Mouse (Mus musculus): ENCODE results near the gene Clec1b. TPM values are rescaled to one million over a fixed set of nuclear protein-coding genes. Genes with fewer than 3 reads are reported as not detected.

The Clec1b gene
- under 1 TPM in 1 of 2 experiments, not detected in 1; 0.56 TPM for polyA plus RNA-seq (2017; shearing (Covaris generic))

GRCm38 (mm10) chr6:129396997-129397396 lies at the start of gene Clec1b:
Gene Clec1b, plus strand, starts transcription at chr6:129397297.
- no peak for ATAC-seq

GRCm38 (mm10) chr6:129349524-129350352 lies 47.4 kb upstream of the Clec1b start:
- ATAC-seq, result no peak

- no peak for ATAC-seq
Observed at GRCm38 (mm10) chr6:129351091-129351490, 46.0 kb upstream of the Clec1b start.

- no peak for ATAC-seq
Observed at GRCm38 (mm10) chr6:129355774-129356173, 41.3 kb upstream of the Clec1b start.

GRCm38 (mm10) chr6:129356430-129356829 lies 40.7 kb upstream of the Clec1b start:
- no peak for ATAC-seq

GRCm38 (mm10) chr6:129359515-129359914 lies 37.6 kb upstream of the Clec1b start:
- no peak for ATAC-seq

GRCm38 (mm10) chr6:129363942-129364341 lies 33.2 kb upstream of the Clec1b start:
- no peak for ATAC-seq

GRCm38 (mm10) chr6:129365959-129366359 lies 31.1 kb upstream of the Clec1b start:
- peak; percentile 80 for ATAC-seq

- ATAC-seq, result no peak
Observed at GRCm38 (mm10) chr6:129369374-129370132, 27.5 kb upstream of the Clec1b start.

- no peak for ATAC-seq
Observed at GRCm38 (mm10) chr6:129374937-129375471, 22.1 kb upstream of the Clec1b start.

GRCm38 (mm10) chr6:129380454-129380853 lies 16.6 kb upstream of the Clec1b start:
- ATAC-seq, result no peak

- no peak for ATAC-seq
Observed at GRCm38 (mm10) chr6:129381736-129382135, 15.4 kb upstream of the Clec1b start.

- no peak for ATAC-seq
Observed at GRCm38 (mm10) chr6:129383466-129383865, 13.6 kb upstream of the Clec1b start.

GRCm38 (mm10) chr6:129385000-129385399 lies 12.1 kb upstream of the Clec1b start:
- ATAC-seq, result no peak

GRCm38 (mm10) chr6:129385774-129386173 lies 11.3 kb upstream of the Clec1b start, which contains the start of gene Clec12b:
Gene Clec12b, minus strand, starts transcription at chr6:129385874.
- ATAC-seq, result no peak

GRCm38 (mm10) chr6:129393087-129393720 lies 3.9 kb upstream of the Clec1b start:
- ATAC-seq, result no peak

GRCm38 (mm10) chr6:129393732-129394131 lies 3.4 kb upstream of the Clec1b start:
- ATAC-seq, result no peak

GRCm38 (mm10) chr6:129399945-129400344 lies 2.8 kb downstream of the Clec1b start:
- no peak for ATAC-seq

- no peak for ATAC-seq
Observed at GRCm38 (mm10) chr6:129402404-129402803, 5.3 kb downstream of the Clec1b start.

GRCm38 (mm10) chr6:129403391-129403790 lies 6.3 kb downstream of the Clec1b start:
- no peak for ATAC-seq

- ATAC-seq, result no peak
Observed at GRCm38 (mm10) chr6:129405999-129406398, 8.9 kb downstream of the Clec1b start.

GRCm38 (mm10) chr6:129407324-129407723 lies 10.2 kb downstream of the Clec1b start:
- no peak for ATAC-seq

GRCm38 (mm10) chr6:129408562-129408961 lies 11.5 kb downstream of the Clec1b start, which contains the start of gene Clec9a:
Gene Clec9a, plus strand, starts transcription at chr6:129408862.
- no peak for ATAC-seq

Data from CD4-positive, CD25-positive, alpha-beta regulatory T cell, adult 4 months (primary cell).